Mouse (Mus musculus): Measurements from ENCODE around the gene Efhd2.

DNA sequence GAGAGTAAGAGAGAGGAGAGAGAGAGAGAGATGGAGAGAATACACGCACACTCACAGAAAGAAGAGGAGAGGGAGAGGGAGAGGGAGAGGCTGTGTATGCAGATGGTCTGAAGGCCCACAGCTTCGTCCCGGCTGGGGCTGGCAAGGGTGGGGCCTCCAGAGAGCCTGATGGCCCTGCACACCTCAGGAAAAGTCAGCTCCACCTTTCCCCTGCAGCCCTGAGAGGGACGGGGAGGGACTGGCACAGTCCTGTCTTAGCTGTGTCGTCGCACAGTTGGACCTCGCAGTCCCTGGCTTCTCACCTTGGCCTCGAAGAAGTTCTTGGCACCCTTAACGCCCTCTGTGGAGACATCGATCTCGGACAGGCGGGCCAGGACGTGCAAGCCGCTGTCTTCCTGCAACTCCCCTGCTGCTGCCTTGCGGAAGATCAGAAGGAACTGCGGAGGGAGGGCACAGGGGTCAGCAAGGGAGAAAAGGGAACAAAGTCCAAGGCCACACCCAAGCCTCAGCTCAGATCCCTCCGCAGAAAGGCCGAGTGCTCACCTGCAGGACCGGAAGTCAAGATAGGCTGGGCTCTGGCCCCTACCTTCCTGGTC, 14.4 kb downstream of the Efhd2 start:
- TF ChIP-seq CTCF (IDR thresholded peaks at IDR 0.05; ENCODE audit: low read depth, low read length): no peak
- no peak for TF ChIP-seq POLR2A (IDR thresholded peaks at IDR 0.05; ENCODE audit: insufficient read depth, low read length)

Measured in ES-Bruce4 (cell line).